Mouse (Mus musculus): Measurements from ENCODE around the gene Gsx2. TPM values are rescaled to one million over a fixed set of nuclear protein-coding genes. Genes with fewer than 3 reads are reported as not detected.

Gsx2 gene
- total and polyA plus RNA-seq, 2 experiments from 2014 or later: 0.14 TPM; not detected in 1

GRCm38 (mm10) chr5:75083591-75084392 is 8.4 kb downstream of the Gsx2 start:
- no peak overlapping the region for H3K9ac ChIP-seq (replicated peaks; ENCODE audit: low read length)
- H3K27me3 ChIP-seq (ENCODE audit: insufficient read depth, low read length): peaks cover 81% of the 10 kb centered on the region
- TF ChIP-seq CTCF (IDR thresholded peaks at IDR 0.05; ENCODE audit: low read depth): no peak
- no peaks in the 10 kb centered on the region for H3K9me3 ChIP-seq (ENCODE audit: low read length)
- DNase-seq (ENCODE audit: low spot score): no peak
- H3K4me3 ChIP-seq (ENCODE audit: low read length): peak overlapping the region; percentile 10
- no peak for ATAC-seq
- H3K4me2 ChIP-seq (ENCODE audit: low read depth, low read length): peak overlapping the region; percentile 24
- no peak overlapping the region for H3K27ac ChIP-seq
- no peaks in the 10 kb centered on the region; the same call in 1 of the 2 replicates for H3K4me1 ChIP-seq (ENCODE audit: insufficient read depth, low read length)
- H3K36me3 ChIP-seq (ENCODE audit: insufficient read depth, low read length): no peaks in the 10 kb centered on the region
- WGBS: 2% methylated on average over 27 of the region's 27 CpGs

- WGBS: 2% methylated on average over 8 of the region's 8 CpGs
- peaks cover 75% of the 10 kb centered on the region for H3K27me3 ChIP-seq (ENCODE audit: insufficient read depth, low read length)
- H3K4me3 ChIP-seq (ENCODE audit: low read length): peak overlapping the region; percentile 10; the same call in 1 of the 2 replicates
- H3K4me2 ChIP-seq (ENCODE audit: low read depth, low read length): peak overlapping the region; percentile 24
- no peaks in the 10 kb centered on the region; the same call in 1 of the 2 replicates for H3K4me1 ChIP-seq (ENCODE audit: insufficient read depth, low read length)
- H3K9ac ChIP-seq (replicated peaks; ENCODE audit: low read length): no peak overlapping the region
- no peak overlapping the region for H3K27ac ChIP-seq
- no peak for TF ChIP-seq CTCF (IDR thresholded peaks at IDR 0.05; ENCODE audit: low read depth)
- H3K36me3 ChIP-seq (ENCODE audit: insufficient read depth, low read length): no peaks in the 10 kb centered on the region
- no peak for DNase-seq (ENCODE audit: low spot score)
- no peak for ATAC-seq
- H3K9me3 ChIP-seq (ENCODE audit: low read length): no peaks in the 10 kb centered on the region
Observed at GRCm38 (mm10) chr5:75084393-75084870, 9.0 kb downstream of the Gsx2 start.

GRCm38 (mm10) chr5:75084871-75085520 is 9.6 kb downstream of the Gsx2 start:
- peaks cover 69% of the 10 kb centered on the region for H3K27me3 ChIP-seq (ENCODE audit: insufficient read depth, low read length)
- 0 out of 2 replicates have a peak overlapping the region, but pooled peaks have one; percentile 13 for H3K4me3 ChIP-seq (ENCODE audit: low read length)
- H3K9ac ChIP-seq (replicated peaks; ENCODE audit: low read length): no peak overlapping the region
- no peak for TF ChIP-seq CTCF (IDR thresholded peaks at IDR 0.05; ENCODE audit: low read depth)
- ATAC-seq (no peak), DNase-seq (ENCODE audit: low spot score) (no peak)
- H3K9me3 ChIP-seq (ENCODE audit: low read length): no peaks in the 10 kb centered on the region
- H3K27ac ChIP-seq: no peak overlapping the region
- WGBS: under 1% methylated on average over 25 of the region's 25 CpGs
- peak overlapping the region; percentile 19; the same call in 1 of the 2 replicates for H3K4me2 ChIP-seq (ENCODE audit: low read depth, low read length)
- no peaks in the 10 kb centered on the region for H3K36me3 ChIP-seq (ENCODE audit: insufficient read depth, low read length)
- H3K4me1 ChIP-seq (ENCODE audit: insufficient read depth, low read length): no peaks in the 10 kb centered on the region; the same call in 1 of the 2 replicates

GRCm38 (mm10) chr5:75085521-75085875 is 10.1 kb downstream of the Gsx2 start:
- Histone ChIP-seq H3K27me3 (ENCODE audit: insufficient read depth, low read length) (peaks cover 64% of the 10 kb centered on the region), H3K4me3 (ENCODE audit: low read length) (no peak overlapping the region), H3K36me3 (ENCODE audit: insufficient read depth, low read length) (no peaks in the 10 kb centered on the region), H3K9me3 (ENCODE audit: low read length) (no peaks in the 10 kb centered on the region), H3K27ac (no peak overlapping the region), H3K4me1 (ENCODE audit: insufficient read depth, low read length) (no peaks in the 10 kb centered on the region; the same call in 1 of the 2 replicates), H3K9ac (replicated peaks; ENCODE audit: low read length) (no peak overlapping the region), H3K4me2 (ENCODE audit: low read depth, low read length) (no peak overlapping the region)
- DNase-seq (ENCODE audit: low spot score) (no peak), ATAC-seq (no peak)
- no peak for TF ChIP-seq CTCF (IDR thresholded peaks at IDR 0.05; ENCODE audit: low read depth)
- WGBS: 3% methylated on average over 15 of the region's 17 CpGs

GRCm38 (mm10) chr5:75085906-75086305 is 10.5 kb downstream of the Gsx2 start:
- no peaks in the 10 kb centered on the region for H3K9me3 ChIP-seq (ENCODE audit: low read length)
- H3K27ac ChIP-seq: no peak overlapping the region
- DNase-seq (ENCODE audit: low spot score) (no peak), ATAC-seq (no peak)
- no peaks in the 10 kb centered on the region for H3K36me3 ChIP-seq (ENCODE audit: insufficient read depth, low read length)
- peaks cover 60% of the 10 kb centered on the region for H3K27me3 ChIP-seq (ENCODE audit: insufficient read depth, low read length)
- H3K4me1 ChIP-seq (ENCODE audit: insufficient read depth, low read length): no peaks in the 10 kb centered on the region; the same call in 1 of the 2 replicates
- no peak overlapping the region for H3K4me2 ChIP-seq (ENCODE audit: low read depth, low read length)
- no peak overlapping the region for H3K4me3 ChIP-seq (ENCODE audit: low read length)
- whole genome bisulfite sequencing: 36% methylated on average over 4 of the region's 4 CpGs
- TF ChIP-seq CTCF (IDR thresholded peaks at IDR 0.05; ENCODE audit: low read depth): no peak
- no peak overlapping the region for H3K9ac ChIP-seq (replicated peaks; ENCODE audit: low read length)

GRCm38 (mm10) chr5:75106511-75106910 is 31.1 kb downstream of the Gsx2 start:
- no peaks in the 10 kb centered on the region for H3K4me1 ChIP-seq (ENCODE audit: insufficient read depth, low read length)
- no peak for DNase-seq (ENCODE audit: low spot score)
- H3K36me3 ChIP-seq (ENCODE audit: insufficient read depth, low read length): no peaks in the 10 kb centered on the region
- no peaks in the 10 kb centered on the region for H3K27me3 ChIP-seq (ENCODE audit: insufficient read depth, low read length)
- no peak overlapping the region for H3K4me3 ChIP-seq (ENCODE audit: low read length)
- no peak overlapping the region for H3K4me2 ChIP-seq (ENCODE audit: low read depth, low read length)
- no peak overlapping the region for H3K27ac ChIP-seq
- no peak for TF ChIP-seq CTCF (IDR thresholded peaks at IDR 0.05; ENCODE audit: low read depth)
- ATAC-seq: no peak
- H3K9me3 ChIP-seq (ENCODE audit: low read length): no peaks in the 10 kb centered on the region
- H3K9ac ChIP-seq (replicated peaks; ENCODE audit: low read length): no peak overlapping the region
- WGBS: 49% methylated on average over 3 of the region's 3 CpGs
